Mouse (Mus musculus): ENCODE measurements around the gene Sstr1.

The Sstr1 gene

DNA sequence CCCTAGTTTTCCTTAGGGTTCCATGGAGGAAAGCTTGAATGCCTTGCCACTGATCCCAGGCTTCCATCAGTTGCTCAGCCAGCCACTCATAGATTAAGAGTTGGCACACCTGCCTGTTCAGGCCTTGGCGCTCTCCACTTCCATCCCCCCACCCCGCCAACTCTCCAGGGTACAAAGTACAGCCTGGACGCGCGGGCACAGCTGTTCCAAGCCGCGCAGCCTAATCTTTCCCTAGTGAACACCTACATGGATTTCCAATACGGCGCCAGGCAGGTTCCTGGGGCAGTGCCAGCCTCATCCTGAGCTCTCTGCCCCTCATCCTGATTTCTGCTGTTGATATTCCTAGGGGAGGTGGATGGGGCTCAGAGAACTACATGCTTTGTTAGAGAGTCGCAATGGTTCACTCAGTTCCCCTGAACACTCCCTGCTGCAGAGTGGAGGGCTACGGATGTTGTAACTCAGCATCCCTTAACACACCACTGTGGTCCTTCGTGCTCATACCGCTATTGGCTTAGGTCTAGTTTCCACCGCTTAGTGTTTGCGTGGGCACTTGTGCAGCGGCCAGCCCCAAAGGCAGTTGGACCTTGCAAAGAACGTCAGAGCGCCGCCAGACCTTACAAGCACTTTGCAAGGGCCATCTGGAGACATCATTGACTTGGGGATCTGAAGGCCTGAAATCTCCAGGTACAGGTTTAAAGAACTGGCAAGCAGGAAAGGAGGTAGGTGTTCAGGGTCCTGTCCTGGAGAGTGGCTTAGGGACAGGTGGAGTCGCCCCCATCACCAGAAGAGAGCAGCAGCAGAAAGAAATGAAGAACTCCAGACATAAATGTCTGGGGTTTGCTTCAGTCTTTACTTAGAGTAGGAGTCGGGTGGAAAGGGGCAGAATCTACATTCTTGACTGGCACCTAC is at the start of gene Sstr1:
Gene Sstr1 (plus strand): TSS at position 610 of the 909 bp plus-strand sequence.
- DNase-seq (ENCODE audit: low spot score), result no peak

DNA sequence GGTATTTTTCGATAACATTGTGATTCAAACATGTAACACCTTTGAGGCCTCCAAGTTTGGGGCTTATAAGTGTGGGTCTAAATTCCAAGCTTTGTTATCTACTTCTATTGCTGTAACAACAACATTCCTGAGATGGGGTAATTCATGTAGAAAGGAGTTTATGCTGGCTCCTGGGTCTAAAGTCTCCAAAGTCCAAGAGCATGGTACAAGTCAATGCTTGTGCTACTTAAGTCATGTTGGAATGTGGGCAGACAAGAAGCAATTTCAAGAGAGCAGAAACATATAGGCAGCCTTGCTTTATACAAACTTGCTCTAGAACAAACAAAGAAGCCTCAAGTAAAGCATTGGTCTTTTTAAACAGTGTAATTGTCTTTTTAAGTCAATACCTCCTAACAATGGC is 12.8 kb upstream of the Sstr1 start:
- no peak for DNase-seq (ENCODE audit: low spot score)

GRCm38 (mm10) chr12:58201190-58201589 is 10.4 kb upstream of the Sstr1 start:
- DNase-seq (ENCODE audit: low spot score), result no peak

DNA sequence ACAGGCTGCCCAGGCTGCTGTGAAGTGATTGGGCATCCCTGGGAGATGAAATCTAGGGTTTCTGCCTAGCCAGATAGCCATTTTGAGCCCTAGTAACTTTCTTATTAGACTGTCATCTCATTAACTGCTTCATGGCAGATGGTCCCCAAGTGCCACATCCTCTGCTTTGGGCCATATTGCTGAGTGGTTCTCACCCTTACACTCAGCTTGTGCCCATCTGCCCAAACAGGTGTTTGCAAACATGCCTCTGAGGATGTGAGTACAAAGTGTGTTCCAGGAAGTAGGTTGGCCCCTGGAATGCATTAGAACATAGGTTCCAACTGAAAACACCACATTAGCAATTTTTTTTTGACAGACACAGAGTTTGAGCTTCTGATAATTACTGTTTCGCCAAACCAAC is 3.6 kb upstream of the Sstr1 start:
- DNase-seq (ENCODE audit: low spot score), result no peak

- DNase-seq (ENCODE audit: low spot score), result no peak
Observed at GRCm38 (mm10) chr12:58212261-58212923, 820 bp downstream of the Sstr1 start.

DNA sequence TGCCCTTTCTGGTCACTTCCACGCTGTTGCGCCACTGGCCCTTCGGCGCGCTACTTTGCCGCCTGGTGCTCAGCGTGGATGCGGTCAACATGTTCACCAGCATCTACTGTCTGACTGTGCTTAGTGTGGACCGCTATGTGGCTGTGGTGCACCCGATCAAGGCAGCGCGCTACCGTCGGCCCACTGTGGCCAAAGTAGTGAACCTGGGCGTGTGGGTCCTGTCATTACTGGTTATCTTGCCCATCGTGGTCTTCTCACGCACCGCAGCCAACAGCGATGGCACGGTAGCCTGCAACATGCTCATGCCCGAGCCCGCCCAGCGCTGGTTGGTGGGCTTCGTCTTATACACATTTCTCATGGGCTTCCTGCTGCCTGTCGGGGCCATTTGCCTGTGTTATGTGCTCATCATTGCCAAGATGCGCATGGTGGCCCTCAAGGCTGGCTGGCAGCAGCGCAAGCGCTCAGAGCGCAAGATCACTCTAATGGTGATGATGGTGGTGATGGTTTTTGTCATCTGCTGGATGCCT is 1.4 kb downstream of the Sstr1 start:
- no peak for DNase-seq (ENCODE audit: low spot score)

- DNase-seq (ENCODE audit: low spot score), result no peak
Observed at GRCm38 (mm10) chr12:58213451-58214288, 2.1 kb downstream of the Sstr1 start.

GRCm38 (mm10) chr12:58214289-58215136 is 2.9 kb downstream of the Sstr1 start:
- peak; percentile 47 for DNase-seq (ENCODE audit: low spot score)

- no peak for DNase-seq (ENCODE audit: low spot score)
Observed at GRCm38 (mm10) chr12:58216218-58216617, 4.6 kb downstream of the Sstr1 start.

- DNase-seq (ENCODE audit: low spot score), result no peak
Observed at GRCm38 (mm10) chr12:58219078-58219477, 7.5 kb downstream of the Sstr1 start.

- no peak for DNase-seq (ENCODE audit: low spot score)
Observed at GRCm38 (mm10) chr12:58225644-58226043, 14.1 kb downstream of the Sstr1 start.

DNA sequence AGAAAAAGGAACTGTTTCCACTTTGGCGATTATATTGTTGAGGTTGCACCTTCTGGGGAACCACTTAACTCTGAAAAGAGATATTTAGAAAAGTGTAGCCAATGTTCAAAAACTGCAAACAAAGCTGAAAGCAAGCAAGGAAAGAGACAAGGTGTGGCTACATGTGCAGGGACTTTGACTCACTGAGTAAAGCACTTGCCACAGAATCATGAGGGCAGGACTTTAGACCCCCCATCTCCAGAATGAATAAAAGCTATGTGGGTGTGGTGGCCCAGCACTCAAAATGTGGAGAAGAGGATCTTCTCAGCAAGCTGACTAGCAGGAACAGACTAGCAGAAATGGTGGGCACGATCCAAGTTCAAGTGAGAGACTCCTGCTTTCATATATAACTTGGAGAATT is 20.9 kb downstream of the Sstr1 start:
- no peak for DNase-seq (ENCODE audit: low spot score)

GRCm38 (mm10) chr12:58251901-58252300 is 40.3 kb downstream of the Sstr1 start:
- no peak for DNase-seq (ENCODE audit: low spot score)
